Mouse (Mus musculus) olfactory bulb, adult 2 months (tissue): ENCODE data around the gene Cacng1.

Experiments used
- CTCF ChIP-seq: fragments of 200-500 bp; IDR thresholded peaks from 2 replicates; pipeline ENCODE4 v1.5.1; 2012; ENCODE audit warnings: low read depth, mild to moderate bottlenecking, low read length, moderate library complexity; ENCODE audit not compliant: insufficient read depth
- POLR2A ChIP-seq: fragments of 200-500 bp; IDR thresholded peaks from 2 replicates; pipeline ENCODE4 v1.6.1; 2012; ENCODE audit warnings: mild to moderate bottlenecking, low read depth, low read length, moderate library complexity; ENCODE audit not compliant: insufficient read depth

DNA sequence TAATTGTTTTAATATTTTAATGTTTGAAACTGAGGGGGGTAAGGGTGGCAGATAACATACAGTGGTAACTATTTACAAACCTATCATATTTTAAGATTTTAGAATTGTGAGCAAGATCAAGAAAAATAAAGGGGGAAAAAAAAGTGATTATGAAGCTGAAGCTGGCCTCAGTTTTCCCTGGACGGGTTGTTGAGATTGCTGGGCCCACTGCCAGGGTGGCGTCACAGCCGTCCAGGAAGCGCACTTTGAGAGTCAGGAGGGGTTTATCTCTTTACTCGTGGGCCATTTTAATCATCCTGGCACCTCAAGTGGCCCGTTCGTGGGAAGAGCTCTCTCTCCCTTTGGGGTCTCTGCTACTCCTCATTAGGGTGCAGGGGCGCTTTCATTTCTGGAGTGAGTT lies 24.8 kb downstream of the Cacng1 start:
- TF ChIP-seq CTCF (no peak), POLR2A (no peak)
